Mouse (Mus musculus): ENCODE measurements around the gene Adgrl3. TPM values are rescaled to one million over a fixed set of nuclear protein-coding genes. Genes with fewer than 3 reads are reported as not detected.

Gene Adgrl3
- total and polyA plus RNA-seq, 3 experiments, result not detected

- TF ChIP-seq EP300 (IDR thresholded peaks at IDR 0.05; ENCODE audit: low read depth in 1 of 2, low read length in 2 of 2), result no peak
- no peak for TF ChIP-seq NELFE (IDR thresholded peaks at IDR 0.05; ENCODE audit: low read depth, low read length)
- TF ChIP-seq MAX (IDR thresholded peaks at IDR 0.05; ENCODE audit: low read length), result no peak
- TF ChIP-seq TAL1 (IDR thresholded peaks at IDR 0.05; ENCODE audit: low read length), result no peak
- TF ChIP-seq NRF1 (IDR thresholded peaks at IDR 0.05; ENCODE audit: insufficient read depth, low read depth, low read length, poor library complexity, severe bottlenecking), result no peak
- TF ChIP-seq ELF1 (IDR thresholded peaks at IDR 0.05; ENCODE audit: low read depth, low read length), result no peak
- no peak for TF ChIP-seq SIN3A (IDR thresholded peaks at IDR 0.05; ENCODE audit: low read length)
- TF ChIP-seq RAD21 (IDR thresholded peaks at IDR 0.05; ENCODE audit: low read depth, low read length), result no peak
Observed at GRCm38 (mm10) chr5:81317406-81318112, 297.6 kb downstream of the Adgrl3 start.

GRCm38 (mm10) chr5:81321276-81321934, 301.5 kb downstream of the Adgrl3 start:
- no peak overlapping the region for H3K9ac ChIP-seq (ENCODE audit: control insufficient read depth, low read depth, low read length, poor library complexity, severe bottlenecking)
- no peaks in the 10 kb centered on the region for H3K4me1 ChIP-seq (ENCODE audit: control insufficient read depth in 1 of 2, insufficient read depth in 2 of 2, low read length in 2 of 2)
- no peaks in the 10 kb centered on the region for H3K27me3 ChIP-seq (ENCODE audit: control insufficient read depth in 1 of 2, insufficient read depth in 2 of 2, low read length in 2 of 2)
- H3K36me3 ChIP-seq (ENCODE audit: control insufficient read depth in 1 of 2, insufficient read depth in 2 of 2, low read length in 2 of 2), result no peaks in the 10 kb centered on the region
- H3K4me3 ChIP-seq (ENCODE audit: control insufficient read depth in 1 of 2, insufficient read depth in 1 of 2, low read depth in 2 of 2, low read length in 2 of 2), result no peak overlapping the region
- DNase-seq (ENCODE audit: low read depth, low spot score), result no peak
- H3K79me2 ChIP-seq (ENCODE audit: control insufficient read depth, insufficient read depth, low read length, poor library complexity), result no peaks in the 10 kb centered on the region
- no peak overlapping the region for H3K27ac ChIP-seq (ENCODE audit: control insufficient read depth, low read depth, low read length)
- TF ChIP-seq NRF1 (IDR thresholded peaks at IDR 0.05; ENCODE audit: insufficient read depth, low read depth, low read length, poor library complexity, severe bottlenecking) (no peak), ZMIZ1 (IDR thresholded peaks at IDR 0.05; ENCODE audit: low read depth, low read length) (no peak), GABPA (IDR thresholded peaks at IDR 0.05; ENCODE audit: low read depth, low read length) (no peak), TCF12 (IDR thresholded peaks at IDR 0.05; ENCODE audit: low read depth, low read length) (no peak), RAD21 (IDR thresholded peaks at IDR 0.05; ENCODE audit: low read depth, low read length) (no peak), EP300 (IDR thresholded peaks at IDR 0.05; ENCODE audit: low read depth in 1 of 2, low read length in 2 of 2) (no peak), SMC3 (IDR thresholded peaks at IDR 0.05; ENCODE audit: low read depth, low read length) (no peak), MYB (IDR thresholded peaks at IDR 0.05; ENCODE audit: low read depth, low read length) (no peak), POLR2AphosphoS2 (IDR thresholded peaks at IDR 0.05; ENCODE audit: low read length) (no peak), ZNF384 (IDR thresholded peaks at IDR 0.05; ENCODE audit: low read depth, low read length) (no peak), ZC3H11A (IDR thresholded peaks at IDR 0.05; ENCODE audit: low read depth, low read length) (no peak), UBTF (IDR thresholded peaks at IDR 0.05; ENCODE audit: borderline replicate concordance, insufficient read depth, low read depth, low read length) (no peak), CHD2 (IDR thresholded peaks at IDR 0.05; ENCODE audit: low read length) (no peak), SIN3A (IDR thresholded peaks at IDR 0.05; ENCODE audit: low read length) (no peak), E2F4 (IDR thresholded peaks at IDR 0.05; ENCODE audit: borderline replicate concordance, low read depth, low read length) (no peak), KAT2A (conservative IDR thresholded peaks at IDR 0.05; ENCODE audit: low read depth, low read length) (no peak)
- no peaks in the 10 kb centered on the region for H3K9me3 ChIP-seq (replicated peaks; ENCODE audit: insufficient read depth, low read length)

More at GRCm38 (mm10) chr5:81317406-81318112, 297.6 kb downstream of the Adgrl3 start:
- Histone ChIP-seq H3K27ac (ENCODE audit: control insufficient read depth, low read depth, low read length) (no peak overlapping the region), H3K4me3 (ENCODE audit: control insufficient read depth in 1 of 2, insufficient read depth in 1 of 2, low read depth in 2 of 2, low read length in 2 of 2) (no peak overlapping the region), H3K9me3 (replicated peaks; ENCODE audit: insufficient read depth, low read length) (no peaks in the 10 kb centered on the region), H3K27me3 (ENCODE audit: control insufficient read depth in 1 of 2, insufficient read depth in 2 of 2, low read length in 2 of 2) (no peaks in the 10 kb centered on the region), H3K36me3 (ENCODE audit: control insufficient read depth in 1 of 2, insufficient read depth in 2 of 2, low read length in 2 of 2) (no peaks in the 10 kb centered on the region), H3K4me1 (ENCODE audit: control insufficient read depth in 1 of 2, insufficient read depth in 2 of 2, low read length in 2 of 2) (no peaks in the 10 kb centered on the region), H3K9ac (ENCODE audit: control insufficient read depth, low read depth, low read length, poor library complexity, severe bottlenecking) (no peak overlapping the region), H3K79me2 (ENCODE audit: control insufficient read depth, insufficient read depth, low read length, poor library complexity) (no peaks in the 10 kb centered on the region)
- DNase-seq (ENCODE audit: low read depth, low spot score), result no peak
